Mouse (Mus musculus): Measurements from ENCODE around the gene Shisal2a.
"Not testable (repeated sequence)": the region's sequence is repeated elsewhere in the genome, so short reads cannot be mapped to it uniquely, and the experiment has no call there.

The Shisal2a gene

GRCm38 (mm10) chr4:108371421-108371820 is 11.7 kb downstream of the Shisal2a start:
- DNase-seq: no peak

DNA sequence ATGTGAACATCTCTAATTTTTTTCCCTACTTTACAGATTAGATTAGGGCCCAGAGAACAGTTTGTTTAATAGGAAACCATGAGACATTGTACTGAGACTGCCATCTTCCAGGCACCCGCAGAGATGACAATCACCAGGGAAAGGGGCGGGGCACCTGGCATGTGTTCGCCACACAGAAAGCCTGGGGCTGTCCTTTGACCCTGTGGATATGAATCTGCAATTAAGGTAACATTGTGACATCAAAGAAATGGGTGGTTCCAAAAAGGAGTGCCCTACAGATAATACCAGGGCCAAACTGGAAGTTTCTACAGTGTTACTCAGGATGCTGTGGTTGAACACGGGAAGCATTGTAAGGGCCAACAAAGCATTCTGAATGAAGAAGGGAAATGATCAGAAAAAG is 12.7 kb downstream of the Shisal2a start:
- DNase-seq: no peak

- DNase-seq: no peak
These were observed 13.9 kb downstream of the Shisal2a start for GRCm38 (mm10) chr4:108369254-108369653.

DNA sequence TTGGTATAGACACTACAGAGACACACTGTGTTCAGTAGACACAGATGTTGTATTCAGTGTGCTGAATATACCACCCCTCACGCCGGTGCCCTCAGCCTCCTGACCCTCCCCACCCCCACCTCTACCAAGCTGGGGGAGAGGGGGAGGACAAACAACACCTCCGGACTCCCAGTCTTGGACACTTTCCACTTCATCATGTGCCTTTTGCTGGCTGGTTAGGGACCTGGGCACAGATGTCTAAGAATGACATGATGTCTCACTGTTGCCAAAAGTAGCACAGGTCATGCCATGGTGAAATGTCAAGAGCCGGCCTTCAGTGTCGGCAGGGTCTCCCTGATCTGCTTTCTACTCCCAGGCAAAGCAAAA is 19.1 kb downstream of the Shisal2a start:
- DNase-seq: no peak

GRCm38 (mm10) chr4:108363355-108364110 is 19.6 kb downstream of the Shisal2a start:
- no peak for DNase-seq

- DNase-seq: no peak
These were observed 20.6 kb downstream of the Shisal2a start for GRCm38 (mm10) chr4:108362321-108363261.

GRCm38 (mm10) chr4:108360136-108361055 is 22.8 kb downstream of the Shisal2a start:
- DNase-seq: peak; percentile 17

DNA sequence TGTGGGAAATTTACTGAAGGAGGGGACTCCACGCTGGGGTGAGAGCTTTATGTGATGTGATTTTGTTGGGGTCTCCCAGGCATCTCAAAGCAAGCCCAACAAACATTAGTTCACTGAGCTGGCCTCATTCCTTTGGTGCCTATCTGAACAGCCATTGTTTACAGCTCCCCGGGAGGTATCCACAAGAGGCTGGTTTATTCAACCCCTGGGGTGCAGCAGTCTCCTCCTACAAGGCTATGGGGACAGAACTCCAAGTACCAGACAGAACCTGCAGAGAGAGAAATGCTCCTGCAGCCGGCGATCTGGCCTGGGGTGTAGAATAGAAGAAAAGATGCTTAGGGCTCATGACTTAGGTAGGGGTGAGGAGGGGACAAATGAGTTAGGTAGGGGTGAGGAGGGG is 24.7 kb downstream of the Shisal2a start:
- DNase-seq: no peak

- no peak for DNase-seq
These were observed 25.7 kb downstream of the Shisal2a start for GRCm38 (mm10) chr4:108357458-108357857.

DNA sequence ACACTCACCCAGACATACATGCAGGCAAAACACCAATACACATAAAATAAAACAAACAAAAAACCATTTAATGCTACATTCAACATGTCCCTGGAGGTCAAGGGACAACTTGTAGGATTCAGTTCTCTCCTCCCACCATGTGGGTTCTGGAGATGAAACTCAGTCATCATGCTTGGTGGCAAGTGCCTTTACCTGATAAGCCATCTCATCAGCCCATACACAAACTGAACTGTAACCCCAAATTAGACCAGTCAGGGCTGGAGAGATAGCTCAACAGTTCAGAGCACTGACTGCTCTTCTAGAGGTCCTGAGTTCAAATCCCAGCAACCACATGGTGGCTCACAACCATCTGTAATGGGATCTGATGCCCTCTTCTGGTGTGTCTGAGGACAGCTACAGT is 29.6 kb downstream of the Shisal2a start:
- DNase-seq: not testable (repeated sequence)

DNA sequence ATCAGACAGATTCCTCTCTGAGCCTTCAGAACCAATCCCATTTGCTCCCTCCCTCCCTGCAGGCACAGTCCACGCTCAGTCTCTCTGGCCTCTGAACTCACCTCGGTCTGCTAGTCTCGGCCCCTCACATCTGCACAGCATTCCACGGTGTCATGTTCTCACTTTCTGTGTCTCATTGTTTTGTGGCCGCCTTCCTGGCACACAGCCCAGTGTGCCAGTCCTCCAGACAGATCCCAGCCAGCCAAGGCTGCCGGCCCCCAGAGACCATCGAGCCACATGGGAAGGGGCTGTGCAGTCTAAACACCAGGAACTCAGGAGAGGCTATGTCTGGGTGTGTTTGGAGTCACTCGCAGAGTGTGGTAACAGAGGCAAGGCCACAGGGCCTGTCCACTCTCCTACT is 32.3 kb downstream of the Shisal2a start:
- DNase-seq: no peak

DNA sequence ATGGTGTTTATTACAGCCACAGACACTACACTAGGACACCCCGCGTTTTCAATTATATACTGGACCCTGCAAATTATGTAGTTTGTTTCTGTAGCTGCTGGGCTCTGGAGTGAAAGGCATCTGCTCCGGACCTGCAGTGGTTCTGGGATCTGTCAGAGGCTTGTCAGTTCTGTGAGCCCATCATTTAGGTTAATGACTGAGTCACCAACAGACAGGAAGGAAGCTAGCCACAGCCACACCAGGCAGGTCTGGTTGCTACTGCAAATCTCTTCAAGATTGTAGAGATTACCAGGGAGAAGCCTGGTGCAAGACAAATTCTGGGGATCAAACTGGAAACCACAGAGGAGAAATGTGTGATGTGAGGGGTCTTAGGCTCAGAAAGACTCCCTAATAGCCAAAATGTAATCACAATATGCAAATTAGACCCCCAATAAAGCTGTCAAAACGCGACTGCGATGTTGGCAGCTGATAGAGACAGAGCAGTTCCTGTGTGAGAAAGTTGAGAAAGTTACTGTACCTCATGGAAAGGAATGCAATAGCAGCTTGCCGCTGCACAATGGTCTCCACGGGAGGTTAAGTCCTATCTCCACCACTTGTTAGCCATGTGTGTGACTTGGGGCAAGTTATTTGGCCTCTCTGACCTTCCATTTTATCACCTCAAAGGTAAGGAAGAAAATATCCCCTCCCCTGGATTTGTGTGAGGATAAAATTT is 33.2 kb downstream of the Shisal2a start:
- DNase-seq: no peak

DNA sequence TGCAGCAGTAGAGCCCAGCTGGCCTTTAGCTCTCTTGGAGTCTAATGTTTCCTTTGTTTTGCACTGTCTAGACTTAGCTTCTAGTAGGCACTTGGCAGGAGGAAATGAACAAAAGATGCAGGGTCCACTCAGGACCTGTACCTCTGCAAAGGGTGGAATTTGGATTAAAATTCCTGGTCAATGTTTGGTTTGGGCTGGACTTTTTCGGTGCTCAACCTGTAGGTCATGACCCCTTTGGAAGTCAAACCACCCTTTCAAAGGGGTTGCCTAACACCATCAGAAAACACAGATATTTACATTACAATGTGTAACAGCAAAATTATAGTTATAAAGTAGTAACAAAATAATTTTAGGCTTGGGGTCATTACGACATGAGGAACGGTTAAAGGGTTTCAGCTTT is 34.1 kb downstream of the Shisal2a start:
- DNase-seq: no peak

- no peak for DNase-seq
These were observed 34.8 kb downstream of the Shisal2a start for GRCm38 (mm10) chr4:108348256-108348875.

- DNase-seq: no peak
These were observed 36.0 kb downstream of the Shisal2a start for GRCm38 (mm10) chr4:108347111-108347510.

- DNase-seq: no peak
These were observed 37.3 kb downstream of the Shisal2a start for GRCm38 (mm10) chr4:108345826-108346225.

GRCm38 (mm10) chr4:108344631-108345083 is 38.5 kb downstream of the Shisal2a start:
- DNase-seq: no peak

GRCm38 (mm10) chr4:108339277-108339690 is 43.9 kb downstream of the Shisal2a start:
- peak; percentile 71 for DNase-seq

GRCm38 (mm10) chr4:108338811-108339210 is 44.3 kb downstream of the Shisal2a start:
- peak; percentile 23 for DNase-seq

GRCm38 (mm10) chr4:108338321-108338733 is 44.8 kb downstream of the Shisal2a start:
- DNase-seq: peak; percentile 43

GRCm38 (mm10) chr4:108337817-108338216 is 45.3 kb downstream of the Shisal2a start:
- no peak for DNase-seq

DNA sequence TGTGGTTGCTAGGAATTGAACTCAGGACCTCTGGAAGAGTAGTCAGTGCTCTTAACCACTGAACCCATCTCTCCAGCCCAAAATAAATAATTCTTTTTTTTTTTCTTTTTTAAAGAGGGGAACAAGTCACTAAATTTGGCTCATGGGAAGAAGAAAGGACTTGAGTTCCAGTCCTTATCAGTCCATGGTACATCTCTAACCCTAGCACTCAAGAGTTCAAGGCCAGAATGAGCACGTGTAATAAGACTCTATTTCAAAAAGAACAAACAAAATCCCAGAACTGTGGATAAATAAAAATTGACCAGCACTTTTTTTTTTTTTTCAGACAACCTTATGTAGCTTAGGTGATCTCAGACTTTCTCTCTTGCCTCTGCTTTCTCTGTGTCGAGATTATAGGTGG is 46.4 kb downstream of the Shisal2a start:
- DNase-seq: no peak
